ENCODE assay signal across 27 mouse cellular contexts in genomic region chr1:105150624-105151465, GRCm38 (mm10).
DNase-seq lines count a peak whose midpoint lies in the region; ATAC-seq and TF ChIP-seq lines count a peak whose summit lies in the region.
"Had no signal": no experiment of that assay in that cellular context is flagged by ENCODE, and none has a peak within 500 bp of the region (broad histone marks: within the 10 kb centered on the region; RNA-seq: fewer than 3 reads in every experiment).

No protein-coding gene starts in this region.

- H3K4me2 ChIP-seq in midbrain, embryonic 11.5 days = no peak overlapping the region
- H3K4me2 ChIP-seq in hindbrain, embryonic 14.5 days (replicated peaks) = no peak overlapping the region
- no peak overlapping the region for H3K4me2 ChIP-seq in midbrain, embryonic 14.5 days (ENCODE audit: low read length)
- no peak overlapping the region for H3K4me2 ChIP-seq in forebrain, embryonic 12.5 days
- H3K4me2 ChIP-seq: embryonic facial prominence, embryonic 12.5 days; heart, embryonic 12.5 days; limb, embryonic 13.5 days; liver, embryonic 11.5 days; lung, embryonic 15.5 days had no signal

- TF ChIP-seq POLR2A in brain, embryonic 14.5 days (IDR thresholded peaks at IDR 0.05; ENCODE audit: borderline replicate concordance, extremely low read depth, insufficient read depth, insufficient read length, poor library complexity, severe bottlenecking) = no peak

- no peaks in the 10 kb centered on the region for H3K4me1 ChIP-seq in midbrain, embryonic 11.5 days (ENCODE audit: control insufficient read depth, insufficient read depth, low read length)
- peaks cover 13% of the 10 kb centered on the region for H3K4me1 ChIP-seq in midbrain, embryonic 10.5 days
- H3K4me1 ChIP-seq in hindbrain, embryonic 14.5 days (replicated peaks; ENCODE audit: control insufficient read depth, insufficient read depth, low read length) = peaks cover 5% of the 10 kb centered on the region
- peaks cover 7% of the 10 kb centered on the region for H3K4me1 ChIP-seq in midbrain, embryonic 14.5 days (ENCODE audit: control insufficient read depth, insufficient read depth, low read length)
- H3K4me1 ChIP-seq in embryonic facial prominence, embryonic 10.5 days = no peaks in the 10 kb centered on the region
- peaks cover 4% of the 10 kb centered on the region; the same call in 1 of the 2 replicates for H3K4me1 ChIP-seq in forebrain, embryonic 12.5 days
- H3K4me1 ChIP-seq: embryonic facial prominence, embryonic 12.5 days; limb, embryonic 13.5 days; lung, embryonic 15.5 days; megakaryocyte, embryonic 14.5 days had no signal

- no peak for DNase-seq in midbrain, embryonic 11.5 days (ENCODE audit: low spot score, missing footprints)
- DNase-seq in midbrain, embryonic 10.5 days (ENCODE audit: low spot score) = no peak
- DNase-seq in brain, embryonic 14.5 days (ENCODE audit: low read depth) = peak; percentile 19
- DNase-seq in hindbrain, embryonic 14.5 days (ENCODE audit: low spot score) = no peak
- peak; percentile 28 for DNase-seq in midbrain, embryonic 14.5 days
- no peak for DNase-seq in embryonic facial prominence, embryonic 10.5 days (ENCODE audit: low spot score)
- DNase-seq: adrenal gland, postnatal 25 days; cerebellum, adult 2 months; cerebellum, postnatal 14 days; forebrain, postnatal 0 days; heart, adult 2 months; heart, postnatal 10 days; kidney, adult 9 months; kidney, postnatal 14 days; lung, postnatal 36 days; thymus, adult 2 months; thymus, postnatal 36 days had no signal

- peak; percentile 67 for ATAC-seq in midbrain, embryonic 11.5 days (ENCODE audit: low FRiP score)
- peak; percentile 36; the same call in 1 of the 2 replicates for ATAC-seq in hindbrain, embryonic 14.5 days (ENCODE audit: low FRiP score)
- peak; percentile 32; the same call in 1 of the 2 replicates for ATAC-seq in midbrain, embryonic 14.5 days (ENCODE audit: low FRiP score, low TSS enrichment)
- no peak for ATAC-seq in forebrain, embryonic 12.5 days (ENCODE audit: low FRiP score)
- ATAC-seq: CD4-positive, CD25-positive, alpha-beta regulatory T cell, adult 4 months; forebrain, postnatal 0 days; intestine, embryonic 16.5 days had no signal

- no peak overlapping the region for H3K27ac ChIP-seq in midbrain, embryonic 11.5 days (ENCODE audit: low read depth, low read length)
- H3K27ac ChIP-seq in midbrain, embryonic 10.5 days (replicated peaks) = no peak overlapping the region
- no peak overlapping the region; the same call in 1 of the 2 replicates for H3K27ac ChIP-seq in hindbrain, embryonic 14.5 days
- no peak overlapping the region for H3K27ac ChIP-seq in midbrain, embryonic 14.5 days (replicated peaks; ENCODE audit: low read depth, low read length)
- H3K27ac ChIP-seq in embryonic facial prominence, embryonic 10.5 days (replicated peaks) = no peak overlapping the region
- H3K27ac ChIP-seq in forebrain, embryonic 12.5 days = no peak overlapping the region
- H3K27ac ChIP-seq: embryonic facial prominence, embryonic 12.5 days; heart, adult 2 months; left cerebral cortex, adult 2 months; limb, embryonic 13.5 days; lung, embryonic 15.5 days had no signal

- no peak for TF ChIP-seq CTCF in brain, embryonic 14.5 days (IDR thresholded peaks at IDR 0.05; ENCODE audit: borderline replicate concordance, extremely low read depth, insufficient read depth, insufficient read length)

- H3K9me3 ChIP-seq in midbrain, embryonic 11.5 days (ENCODE audit: control insufficient read depth, low read length) = no peaks in the 10 kb centered on the region
- no peaks in the 10 kb centered on the region for H3K9me3 ChIP-seq in midbrain, embryonic 10.5 days (replicated peaks)
- H3K9me3 ChIP-seq in hindbrain, embryonic 14.5 days (ENCODE audit: control insufficient read depth, low read length) = no peaks in the 10 kb centered on the region
- no peaks in the 10 kb centered on the region for H3K9me3 ChIP-seq in midbrain, embryonic 14.5 days (ENCODE audit: control insufficient read depth, low read length)
- H3K9me3 ChIP-seq in embryonic facial prominence, embryonic 10.5 days = no peaks in the 10 kb centered on the region
- H3K9me3 ChIP-seq in forebrain, embryonic 12.5 days = no peaks in the 10 kb centered on the region
- H3K9me3 ChIP-seq: embryonic facial prominence, embryonic 12.5 days; heart, embryonic 12.5 days; limb, embryonic 13.5 days; lung, embryonic 15.5 days had no signal

- H3K9ac ChIP-seq in midbrain, embryonic 11.5 days (ENCODE audit: low read length) = no peak overlapping the region
- no peak overlapping the region for H3K9ac ChIP-seq in hindbrain, embryonic 14.5 days
- H3K9ac ChIP-seq in midbrain, embryonic 14.5 days (replicated peaks; ENCODE audit: low read length) = no peak overlapping the region
- H3K9ac ChIP-seq in forebrain, embryonic 12.5 days = no peak overlapping the region
- H3K9ac ChIP-seq: embryonic facial prominence, embryonic 12.5 days; forebrain, postnatal 0 days; heart, embryonic 12.5 days; limb, embryonic 13.5 days; lung, embryonic 15.5 days had no signal

- no peaks in the 10 kb centered on the region for H3K36me3 ChIP-seq in midbrain, embryonic 11.5 days (ENCODE audit: control insufficient read depth, insufficient read depth, low read length)
- H3K36me3 ChIP-seq in midbrain, embryonic 10.5 days = no peaks in the 10 kb centered on the region
- H3K36me3 ChIP-seq in hindbrain, embryonic 14.5 days (replicated peaks; ENCODE audit: control insufficient read depth, insufficient read depth) = no peaks in the 10 kb centered on the region
- no peaks in the 10 kb centered on the region for H3K36me3 ChIP-seq in midbrain, embryonic 14.5 days (ENCODE audit: control insufficient read depth, insufficient read depth, low read length)
- no peaks in the 10 kb centered on the region for H3K36me3 ChIP-seq in embryonic facial prominence, embryonic 10.5 days (replicated peaks)
- H3K36me3 ChIP-seq in forebrain, embryonic 12.5 days (replicated peaks) = no peaks in the 10 kb centered on the region
- H3K36me3 ChIP-seq: embryonic facial prominence, embryonic 12.5 days; heart, embryonic 12.5 days; limb, embryonic 13.5 days; lung, embryonic 15.5 days had no signal

- no peak overlapping the region for H3K4me3 ChIP-seq in midbrain, embryonic 11.5 days (ENCODE audit: low read depth, low read length)
- no peak overlapping the region for H3K4me3 ChIP-seq in midbrain, embryonic 10.5 days
- H3K4me3 ChIP-seq in hindbrain, embryonic 14.5 days (replicated peaks; ENCODE audit: low read length) = no peak overlapping the region
- no peak overlapping the region for H3K4me3 ChIP-seq in midbrain, embryonic 14.5 days (replicated peaks; ENCODE audit: low read depth, low read length)
- H3K4me3 ChIP-seq in embryonic facial prominence, embryonic 10.5 days = no peak overlapping the region
- no peak overlapping the region for H3K4me3 ChIP-seq in forebrain, embryonic 12.5 days (replicated peaks)
- H3K4me3 ChIP-seq: embryonic facial prominence, embryonic 12.5 days; heart, adult 2 months; heart, embryonic 12.5 days; left cerebral cortex, adult 2 months; limb, embryonic 13.5 days; lung, embryonic 15.5 days; megakaryocyte, embryonic 14.5 days had no signal

- no peaks in the 10 kb centered on the region for H3K27me3 ChIP-seq in midbrain, embryonic 11.5 days (ENCODE audit: control insufficient read depth, insufficient read depth, low read length)
- no peaks in the 10 kb centered on the region for H3K27me3 ChIP-seq in midbrain, embryonic 10.5 days (ENCODE audit: low read depth, poor library complexity, severe bottlenecking)
- H3K27me3 ChIP-seq in hindbrain, embryonic 14.5 days (ENCODE audit: control insufficient read depth, insufficient read depth, low read length) = no peaks in the 10 kb centered on the region
- no peaks in the 10 kb centered on the region for H3K27me3 ChIP-seq in midbrain, embryonic 14.5 days (ENCODE audit: control insufficient read depth, insufficient read depth, low read length)
- no peaks in the 10 kb centered on the region for H3K27me3 ChIP-seq in embryonic facial prominence, embryonic 10.5 days (replicated peaks; ENCODE audit: low read depth, poor library complexity, severe bottlenecking)
- H3K27me3 ChIP-seq in forebrain, embryonic 12.5 days = no peaks in the 10 kb centered on the region
- H3K27me3 ChIP-seq: embryonic facial prominence, embryonic 12.5 days; heart, embryonic 12.5 days; limb, embryonic 13.5 days; lung, embryonic 15.5 days; megakaryocyte, embryonic 14.5 days had no signal

- 84% methylated on average over 12 of the region's 12 CpGs for WGBS in midbrain, embryonic 11.5 days
- 84% methylated on average over 12 of the region's 12 CpGs for WGBS in midbrain, embryonic 10.5 days
- 53% methylated on average over 12 of the region's 12 CpGs for WGBS in hindbrain, embryonic 14.5 days
- 67% methylated on average over 12 of the region's 12 CpGs for WGBS in midbrain, embryonic 14.5 days
- 90% methylated on average over 12 of the region's 12 CpGs for WGBS in embryonic facial prominence, embryonic 10.5 days
- 86% methylated on average over 12 of the region's 12 CpGs for WGBS in forebrain, embryonic 12.5 days

Comparison
In these comparisons a context has a peak if more than half of its experiments do, and no peak if none do; other contexts are left out.
1. DNase-seq: peak in brain, embryonic 14.5 days (single experiment) and midbrain, embryonic 14.5 days (single experiment); none in midbrain, embryonic 11.5 days (single experiment), midbrain, embryonic 10.5 days (single experiment), hindbrain, embryonic 14.5 days (single experiment) and embryonic facial prominence, embryonic 10.5 days (single experiment).